Mouse (Mus musculus) embryo, embryonic 9.5 days (tissue): ENCODE data around the gene Shisa5.
A peak's percentile ranks its signal among the peaks of the same experiment; 100 is the strongest.

Source experiments
- DNase-seq: peaks from one replicate; pipeline ENCODE4 v3.0.0-alpha.2; 2017; ENCODE audit errors: extremely low spot score

Gene Shisa5

GRCm38 (mm10) chr9:109053851-109054250 lies 15.5 kb downstream of the Shisa5 start:
- DNase-seq: no peak

- DNase-seq: peak; percentile 49
Observed at GRCm38 (mm10) chr9:109054712-109055111, 16.3 kb downstream of the Shisa5 start.

GRCm38 (mm10) chr9:109055271-109056030 lies 17.1 kb downstream of the Shisa5 start:
- DNase-seq: no peak

GRCm38 (mm10) chr9:109056081-109056690 lies 17.8 kb downstream of the Shisa5 start:
- no peak for DNase-seq

GRCm38 (mm10) chr9:109056916-109057315 lies 18.6 kb downstream of the Shisa5 start:
- DNase-seq: no peak

- DNase-seq: no peak
Observed at GRCm38 (mm10) chr9:109057543-109057942, 19.2 kb downstream of the Shisa5 start.

GRCm38 (mm10) chr9:109058006-109058765 lies 19.8 kb downstream of the Shisa5 start:
- DNase-seq: no peak

- DNase-seq: peak; percentile 85
Observed at GRCm38 (mm10) chr9:109059136-109059903, 21.0 kb downstream of the Shisa5 start, which contains the start of gene Trex1. Gene Trex1 (minus strand): TSS chr9:109059734.

- DNase-seq: no peak
Observed at GRCm38 (mm10) chr9:109060184-109060897, 22.0 kb downstream of the Shisa5 start.

GRCm38 (mm10) chr9:109060898-109061295 lies 22.5 kb downstream of the Shisa5 start:
- no peak for DNase-seq

GRCm38 (mm10) chr9:109068095-109068735 lies 29.9 kb downstream of the Shisa5 start:
- DNase-seq: no peak

GRCm38 (mm10) chr9:109073661-109074573 lies 35.6 kb downstream of the Shisa5 start, which contains the start of gene Atrip:
Gene Atrip (minus strand): TSS chr9:109074124.
- DNase-seq: peak; percentile 91

GRCm38 (mm10) chr9:109080516-109080915 lies 42.2 kb downstream of the Shisa5 start:
- no peak for DNase-seq

- DNase-seq: no peak
Observed at GRCm38 (mm10) chr9:109081749-109082123, 43.4 kb downstream of the Shisa5 start.

- peak; percentile 91 for DNase-seq
Observed at GRCm38 (mm10) chr9:109082124-109082800, 43.9 kb downstream of the Shisa5 start, which contains the start of the genes Ccdc51 and Tma7. Gene Ccdc51 (plus strand): TSS chr9:109082493. Gene Tma7 (minus strand): TSS chr9:109082587.

- no peak for DNase-seq
Observed at GRCm38 (mm10) chr9:109084922-109085321, 46.6 kb downstream of the Shisa5 start.

- peak; percentile 35 for DNase-seq
Observed at GRCm38 (mm10) chr9:109087987-109088386, 49.6 kb downstream of the Shisa5 start.

GRCm38 (mm10) chr9:109090446-109090845 lies 52.1 kb downstream of the Shisa5 start:
- no peak for DNase-seq

- DNase-seq: no peak
Observed at GRCm38 (mm10) chr9:109091802-109092201, 53.4 kb downstream of the Shisa5 start.
